In the genomic region with DNA sequence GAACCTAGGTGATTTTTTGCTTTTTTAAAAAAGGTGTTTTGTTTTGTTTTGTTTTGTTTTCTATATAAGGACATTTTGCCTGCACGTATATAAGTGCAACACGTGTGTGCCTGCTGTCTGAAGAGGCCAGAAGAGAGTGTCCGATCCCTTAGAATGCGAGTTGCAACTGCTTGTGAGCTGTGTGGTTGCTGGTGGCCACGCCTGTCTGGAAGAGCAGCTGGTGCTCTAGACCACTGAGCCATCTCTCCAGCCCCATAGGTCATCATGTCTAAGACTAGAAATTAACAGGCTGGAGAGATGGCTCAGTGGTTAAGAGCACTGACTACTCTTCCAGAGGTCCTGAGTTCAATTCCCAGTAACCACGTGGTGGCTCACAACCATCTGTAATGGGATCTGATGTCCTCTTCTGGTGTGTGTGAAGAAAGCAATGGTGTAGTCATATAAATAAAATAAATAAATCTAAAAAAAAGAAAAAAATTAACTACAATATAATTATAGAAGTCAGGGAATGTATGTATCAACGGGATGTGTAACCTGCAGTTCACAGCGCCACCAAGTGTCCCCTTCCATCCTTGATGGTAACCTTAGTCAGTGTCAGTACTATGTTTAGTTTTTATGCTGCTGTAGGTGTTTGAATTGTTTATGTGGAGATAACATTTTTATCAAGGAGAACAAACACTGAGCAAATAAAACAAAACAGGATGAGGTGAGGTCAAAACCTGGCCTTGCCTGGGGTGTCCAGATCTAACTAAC, we compare ENCODE assay signal across 12 mouse cellular contexts. TPM values are rescaled to one million over a fixed set of nuclear protein-coding genes. Genes with fewer than 3 reads are reported as not detected.
DNase-seq lines count a peak whose midpoint lies in the region; ATAC-seq and TF ChIP-seq lines count a peak whose summit lies in the region.
"Had no signal": no experiment of that assay in that cellular context is flagged by ENCODE, and none has a peak within 500 bp of the region (broad histone marks: within the 10 kb centered on the region; RNA-seq: fewer than 3 reads in every experiment).

No protein-coding gene starts in this region.

- ATAC-seq in intestine, postnatal 0 days = no peak
- no peak for ATAC-seq in intestine, embryonic 15.5 days
- ATAC-seq in midbrain, embryonic 16.5 days = no peak
- ATAC-seq in midbrain, embryonic 14.5 days (ENCODE audit: low FRiP score, low TSS enrichment) = no peak
- 0 out of 2 replicates have a peak, but pooled peaks have one; percentile 26 for ATAC-seq in neutrophil, adult 5-6 weeks (ENCODE audit: extremely low read depth, insufficient number of reproducible peaks, low FRiP score, poor library complexity, severe bottlenecking)

- no peaks in the 10 kb centered on the region for H3K4me1 ChIP-seq in intestine, postnatal 0 days (replicated peaks; ENCODE audit: control insufficient read depth, insufficient read depth, low read length)
- H3K4me1 ChIP-seq in intestine, embryonic 15.5 days (replicated peaks) = 0 out of 2 replicates have a peak, but pooled peaks cover 2% of the 10 kb centered on the region
- H3K4me1 ChIP-seq in midbrain, embryonic 16.5 days (ENCODE audit: control insufficient read depth, insufficient read depth, low read length) = no peaks in the 10 kb centered on the region
- peaks cover 3% of the 10 kb centered on the region; the same call in 1 of the 2 replicates for H3K4me1 ChIP-seq in midbrain, embryonic 14.5 days (ENCODE audit: control insufficient read depth, insufficient read depth, low read length)
- H3K4me1 ChIP-seq in cortical plate, adult 2 months (ENCODE audit: control insufficient read depth, insufficient read depth, low read length) = no peaks in the 10 kb centered on the region
- H3K4me1 ChIP-seq: heart, embryonic 15.5 days had no signal

- WGBS in intestine, postnatal 0 days = 72% methylated on average over 8 of the region's 8 CpGs
- 76% methylated on average over 8 of the region's 8 CpGs for WGBS in intestine, embryonic 15.5 days
- 85% methylated on average over 8 of the region's 8 CpGs for WGBS in midbrain, embryonic 16.5 days
- 80% methylated on average over 8 of the region's 8 CpGs for WGBS in midbrain, embryonic 14.5 days

- no peaks in the 10 kb centered on the region for H3K27me3 ChIP-seq in intestine, postnatal 0 days (replicated peaks; ENCODE audit: control insufficient read depth, insufficient read depth, low read length)
- H3K27me3 ChIP-seq in intestine, embryonic 15.5 days (replicated peaks) = no peaks in the 10 kb centered on the region
- H3K27me3 ChIP-seq in midbrain, embryonic 16.5 days (ENCODE audit: control insufficient read depth, insufficient read depth, low read depth, low read length) = no peaks in the 10 kb centered on the region
- H3K27me3 ChIP-seq in midbrain, embryonic 14.5 days (ENCODE audit: control insufficient read depth, insufficient read depth, low read length) = no peaks in the 10 kb centered on the region
- H3K27me3 ChIP-seq: heart, embryonic 15.5 days had no signal

- no peak overlapping the region for H3K4me3 ChIP-seq in intestine, postnatal 0 days (ENCODE audit: low read depth, low read length)
- H3K4me3 ChIP-seq in intestine, embryonic 15.5 days (replicated peaks) = no peak overlapping the region
- H3K4me3 ChIP-seq in midbrain, embryonic 16.5 days (ENCODE audit: low read depth, low read length) = no peak overlapping the region
- H3K4me3 ChIP-seq in midbrain, embryonic 14.5 days (replicated peaks; ENCODE audit: low read depth, low read length) = no peak overlapping the region
- no peak overlapping the region for H3K4me3 ChIP-seq in cortical plate, adult 2 months (ENCODE audit: insufficient read depth, low read length)
- H3K4me3 ChIP-seq: heart, embryonic 15.5 days had no signal

- H3K9me3 ChIP-seq in intestine, postnatal 0 days (ENCODE audit: control insufficient read depth) = no peaks in the 10 kb centered on the region
- H3K9me3 ChIP-seq in intestine, embryonic 15.5 days = no peaks in the 10 kb centered on the region
- no peaks in the 10 kb centered on the region for H3K9me3 ChIP-seq in midbrain, embryonic 16.5 days (replicated peaks; ENCODE audit: control insufficient read depth, low read length, poor library complexity, severe bottlenecking)
- no peaks in the 10 kb centered on the region for H3K9me3 ChIP-seq in midbrain, embryonic 14.5 days (ENCODE audit: control insufficient read depth, low read length)
- H3K9me3 ChIP-seq: G1E; heart, embryonic 15.5 days had no signal

- H3K27ac ChIP-seq in intestine, postnatal 0 days (ENCODE audit: low read depth, low read length) = no peak overlapping the region
- H3K27ac ChIP-seq in intestine, embryonic 15.5 days = no peak overlapping the region
- 0 out of 2 replicates have a peak overlapping the region, but pooled peaks have one; percentile 17 for H3K27ac ChIP-seq in midbrain, embryonic 16.5 days (ENCODE audit: low read length)
- H3K27ac ChIP-seq in midbrain, embryonic 14.5 days (replicated peaks; ENCODE audit: low read depth, low read length) = no peak overlapping the region
- no peak overlapping the region for H3K27ac ChIP-seq in cortical plate, adult 2 months (ENCODE audit: insufficient read depth, low read length)
- H3K27ac ChIP-seq: heart, embryonic 15.5 days had no signal

- H3K4me2 ChIP-seq in intestine, postnatal 0 days (replicated peaks; ENCODE audit: low read depth) = no peak overlapping the region
- no peak overlapping the region for H3K4me2 ChIP-seq in intestine, embryonic 15.5 days (replicated peaks)
- no peak overlapping the region for H3K4me2 ChIP-seq in midbrain, embryonic 16.5 days (ENCODE audit: low read length)
- H3K4me2 ChIP-seq in midbrain, embryonic 14.5 days (ENCODE audit: low read length) = no peak overlapping the region
- H3K4me2 ChIP-seq: heart, embryonic 15.5 days; liver, embryonic 11.5 days; midbrain, embryonic 11.5 days had no signal

- TF ChIP-seq CTCF in intestine, postnatal 0 days (IDR thresholded peaks at IDR 0.05; ENCODE audit: low read depth) = peak; percentile 55
- TF ChIP-seq CTCF in cortical plate, adult 2 months (IDR thresholded peaks at IDR 0.05; ENCODE audit: extremely low read depth, insufficient read depth, low read length) = peak; percentile 32; the same call in 1 of the 2 replicates

- H3K36me3 ChIP-seq in intestine, postnatal 0 days (ENCODE audit: control insufficient read depth, insufficient read depth) = no peaks in the 10 kb centered on the region
- H3K36me3 ChIP-seq in intestine, embryonic 15.5 days = no peaks in the 10 kb centered on the region
- H3K36me3 ChIP-seq in midbrain, embryonic 16.5 days (ENCODE audit: control insufficient read depth, insufficient read depth, low read length) = no peaks in the 10 kb centered on the region
- no peaks in the 10 kb centered on the region for H3K36me3 ChIP-seq in midbrain, embryonic 14.5 days (ENCODE audit: control insufficient read depth, insufficient read depth, low read length)
- H3K36me3 ChIP-seq: G1E; heart, embryonic 15.5 days had no signal

- no peak for TF ChIP-seq POLR2A in cortical plate, adult 2 months (IDR thresholded peaks at IDR 0.05; ENCODE audit: extremely low read depth, insufficient read depth, low read length)

- no peak for DNase-seq in midbrain, embryonic 14.5 days
- no peak for DNase-seq in ovary, adult 18-20 months (ENCODE audit: low spot score)
- DNase-seq: thymus, postnatal 25 days had no signal

- no peak overlapping the region for H3K9ac ChIP-seq in intestine, postnatal 0 days (ENCODE audit: low read depth, low read length)
- H3K9ac ChIP-seq in intestine, embryonic 15.5 days = no peak overlapping the region
- H3K9ac ChIP-seq in midbrain, embryonic 16.5 days (ENCODE audit: low read depth, low read length) = no peak overlapping the region
- H3K9ac ChIP-seq in midbrain, embryonic 14.5 days (replicated peaks; ENCODE audit: low read length) = no peak overlapping the region
- H3K9ac ChIP-seq: heart, embryonic 15.5 days had no signal

RNA-seq across cellular contexts. Expression of a gene that starts 40.1 kb away (rescaled TPM):
- 187 and 200 TPM in 2 replicates for polyA plus RNA-seq in intestine, postnatal 0 days (2015; fragmentation: Nextera tagmentation; extraction: Ambion mirVana)
- polyA plus RNA-seq in intestine, embryonic 15.5 days (2015; fragmentation: Nextera tagmentation; extraction: Ambion mirVana) = 62.8 and 75.2 TPM in 2 replicates
- polyA plus RNA-seq in midbrain, embryonic 16.5 days (2015; fragmentation: Nextera tagmentation; extraction: Ambion mirVana) = 79.3 and 82.1 TPM in 2 replicates
- 93.3 and 102 TPM in 2 replicates for polyA plus RNA-seq in midbrain, embryonic 14.5 days (2014; fragmentation: Nextera tagmentation; extraction: Ambion mirVana)
- 75.3 and 75.4 TPM in 2 replicates for polyA plus RNA-seq in cortical plate, adult 2 months (2012; rRNA removed)
- total RNA-seq in neutrophil, adult 5-6 weeks (2017) = 55.2 and 82.9 TPM in 2 replicates

RNA-seq across cellular contexts. Expression of a gene that starts 40.5 kb away (rescaled TPM):
- polyA plus RNA-seq in intestine, postnatal 0 days (2015; fragmentation: Nextera tagmentation; extraction: Ambion mirVana) = 9.4 and 9.6 TPM in 2 replicates
- 4.4 and 5.0 TPM in 2 replicates for polyA plus RNA-seq in intestine, embryonic 15.5 days (2015; fragmentation: Nextera tagmentation; extraction: Ambion mirVana)
- polyA plus RNA-seq in midbrain, embryonic 16.5 days (2015; fragmentation: Nextera tagmentation; extraction: Ambion mirVana) = 5.9 and 7.0 TPM in 2 replicates
- 6.9 and 7.9 TPM in 2 replicates for polyA plus RNA-seq in midbrain, embryonic 14.5 days (2014; fragmentation: Nextera tagmentation; extraction: Ambion mirVana)
- 6.0 and 8.9 TPM in 2 replicates for polyA plus RNA-seq in cortical plate, adult 2 months (2012; rRNA removed)
- 18.7 and 37.0 TPM in 2 replicates for total RNA-seq in neutrophil, adult 5-6 weeks (2017)
